Mouse (Mus musculus) bone marrow macrophage, adult 2 months (primary cell): ENCODE results near the gene Pacrg. TPM values are rescaled to one million over a fixed set of nuclear protein-coding genes. Genes with fewer than 3 reads are reported as not detected.
A peak's percentile ranks its signal among the peaks of the same experiment; 100 is the strongest.

Source experiments
- H3K27ac ChIP-seq: 2 replicates; pipeline ENCODE4 v1.5.1; 2012; ENCODE audit warnings: low read depth, low read length; ENCODE audit not compliant: insufficient read depth
- H3K4me1 ChIP-seq: 2 replicates; pipeline ENCODE4 v1.6.1; 2012; ENCODE audit warnings: low read length; ENCODE audit not compliant: control insufficient read depth, insufficient read depth
- H3K4me3 ChIP-seq: 2 replicates; pipeline ENCODE4 v1.5.1; 2012; ENCODE audit warnings: mild to moderate bottlenecking, low read length, moderate library complexity; ENCODE audit not compliant: insufficient read depth
- CTCF ChIP-seq: IDR thresholded peaks from 2 replicates; pipeline ENCODE4 v1.5.1; 2012; ENCODE audit warnings: low read depth, mild to moderate bottlenecking, low read length, moderate library complexity
- POLR2A ChIP-seq: IDR thresholded peaks from 2 replicates; pipeline ENCODE4 v1.6.1; 2012; ENCODE audit warnings: mild to moderate bottlenecking, low read depth, low read length, borderline replicate concordance
- polyA plus RNA-seq: library from polyadenylated mRNA; stranded (reverse); fragments of >200 nt; gene quantifications from 2 replicates; pipeline ENCODE4 v1.2.4, GENCODE M21; 2012; ENCODE audit not compliant: missing spikeins, insufficient read depth, insufficient read length

The Pacrg gene
- polyA plus RNA-seq, 1 experiment: 3.2 TPM

DNA sequence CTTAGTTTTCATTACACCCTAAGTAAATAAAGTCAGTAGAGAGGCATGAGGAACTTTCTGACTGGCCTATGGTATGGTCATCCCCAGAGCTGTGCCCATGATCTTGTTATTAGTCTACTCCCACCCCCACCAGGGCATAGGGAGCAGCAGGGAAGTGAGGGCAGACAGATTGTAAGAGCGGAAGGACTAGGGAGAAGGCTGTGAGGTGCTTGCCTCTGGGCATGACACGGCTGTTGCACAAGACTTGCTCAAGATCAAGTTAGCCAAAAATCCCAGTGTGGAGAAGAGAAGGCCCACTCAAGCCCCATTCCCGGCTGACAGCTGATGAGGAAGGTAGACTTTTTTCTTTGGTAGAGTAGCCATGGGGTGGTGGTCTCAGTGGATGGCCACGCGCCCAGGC, 82.7 kb downstream of the Pacrg start:
- peaks cover 13% of the 10 kb centered on the region for H3K4me1 ChIP-seq
- TF ChIP-seq POLR2A (no peak), CTCF (no peak)
- H3K4me3 ChIP-seq: no peak overlapping the region
- no peak overlapping the region for H3K27ac ChIP-seq

DNA sequence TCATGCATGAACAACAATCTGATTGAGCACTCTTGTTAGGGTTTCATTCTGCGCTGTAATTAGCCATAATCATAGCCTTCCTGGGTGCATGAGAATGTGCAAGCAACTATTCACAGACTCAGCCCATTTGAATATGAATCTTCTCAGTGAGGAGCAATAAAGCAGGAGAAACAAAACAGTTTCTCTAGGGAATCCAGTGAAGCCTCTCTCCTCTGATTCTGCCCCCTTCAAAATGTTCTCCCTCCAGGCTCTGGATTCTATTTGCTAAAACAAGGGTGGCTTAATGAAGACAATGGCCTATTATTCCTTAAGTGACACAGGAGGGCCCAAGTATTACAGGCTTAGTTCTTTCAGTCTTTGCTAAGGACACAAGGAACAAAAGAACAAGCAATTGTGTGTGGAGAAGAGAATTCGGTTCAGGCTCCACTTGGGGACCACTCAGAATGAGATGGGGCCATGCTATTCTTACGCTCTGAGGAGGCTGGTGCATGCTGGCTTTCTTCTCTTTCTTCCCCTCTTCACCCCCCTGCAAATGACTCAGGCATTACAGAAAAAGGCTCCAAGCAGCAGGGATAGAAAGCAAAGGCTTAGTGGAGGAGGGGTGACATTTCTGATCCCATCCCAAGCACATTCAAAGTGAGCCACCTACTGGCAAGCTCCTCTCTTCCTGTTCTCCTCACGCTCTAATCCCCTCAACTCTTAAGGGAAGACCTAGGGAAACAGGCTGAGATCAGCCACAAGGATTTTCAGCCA, 95.2 kb downstream of the Pacrg start:
- H3K27ac ChIP-seq: peak overlapping the region; percentile 56
- peaks cover 44% of the 10 kb centered on the region for H3K4me1 ChIP-seq
- TF ChIP-seq POLR2A (no peak), CTCF (0 out of 2 replicates have a peak, but pooled peaks have one; percentile 33)
- no peak overlapping the region for H3K4me3 ChIP-seq

DNA sequence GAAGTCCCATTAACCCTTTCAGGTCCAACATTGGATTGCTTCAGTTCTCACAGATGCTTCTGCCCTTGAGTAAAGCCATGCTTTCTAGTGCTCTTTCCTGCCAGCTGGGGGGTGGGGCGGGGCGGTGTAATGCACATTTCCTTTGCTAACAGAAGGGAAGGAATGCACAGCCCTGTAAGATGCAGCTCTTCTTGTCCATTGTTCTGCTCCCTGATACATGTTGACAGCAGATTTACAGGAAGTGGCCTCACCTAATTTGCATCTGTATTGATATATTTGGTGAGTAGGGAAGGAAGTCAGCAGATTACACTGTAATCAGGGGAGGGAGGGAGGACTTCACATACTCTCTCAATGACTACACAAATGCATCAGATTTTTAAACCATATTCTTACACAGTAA, 100.0 kb downstream of the Pacrg start:
- Histone ChIP-seq H3K4me3 (no peak overlapping the region), H3K27ac (peak overlapping the region; percentile 87), H3K4me1 (peaks cover 56% of the 10 kb centered on the region)
- TF ChIP-seq CTCF: no peak
- TF ChIP-seq POLR2A: no peak

DNA sequence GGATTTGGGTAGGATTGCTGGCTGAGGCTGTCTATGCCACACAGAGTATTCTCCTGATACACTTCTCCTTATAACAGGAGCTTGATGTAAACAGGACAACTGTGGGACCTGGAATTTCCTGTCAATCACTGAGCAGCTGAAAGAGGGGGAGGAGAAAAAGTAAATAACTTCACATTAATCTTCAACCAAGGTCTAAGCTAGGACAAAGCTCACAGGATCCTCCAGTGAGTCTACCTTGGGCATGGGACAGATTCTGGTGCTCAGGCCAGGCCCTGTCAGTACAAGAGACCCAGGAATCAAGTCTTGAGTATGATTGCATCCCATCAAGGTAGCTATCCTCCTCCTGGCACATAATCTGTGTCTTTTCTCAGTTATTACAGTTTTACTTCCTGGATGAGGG, 102.1 kb downstream of the Pacrg start:
- Histone ChIP-seq H3K4me1 (peaks cover 40% of the 10 kb centered on the region), H3K27ac (no peak overlapping the region), H3K4me3 (no peak overlapping the region)
- TF ChIP-seq CTCF (no peak), POLR2A (no peak)

DNA sequence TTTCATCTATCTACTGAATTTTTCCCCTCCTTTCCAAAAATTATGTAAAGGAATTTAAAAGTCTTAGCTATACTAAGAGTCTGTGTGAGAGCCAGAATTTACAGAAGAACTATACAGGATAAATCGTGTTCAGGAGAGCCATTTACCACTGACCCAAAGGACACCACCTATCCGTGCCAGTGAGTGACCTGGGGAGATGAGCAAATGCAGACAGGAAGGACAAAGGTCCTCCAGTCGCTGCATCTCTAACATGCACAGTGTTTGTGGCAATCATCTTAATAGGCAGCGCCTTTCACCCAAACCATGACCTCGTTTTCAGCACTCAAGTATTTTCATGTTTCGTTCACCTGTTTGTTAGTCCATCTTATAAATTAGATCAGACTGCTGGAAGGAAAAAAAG, 105.4 kb downstream of the Pacrg start:
- H3K27ac ChIP-seq: no peak overlapping the region
- H3K4me1 ChIP-seq: peaks cover 17% of the 10 kb centered on the region
- TF ChIP-seq CTCF (no peak), POLR2A (no peak)
- H3K4me3 ChIP-seq: no peak overlapping the region

DNA sequence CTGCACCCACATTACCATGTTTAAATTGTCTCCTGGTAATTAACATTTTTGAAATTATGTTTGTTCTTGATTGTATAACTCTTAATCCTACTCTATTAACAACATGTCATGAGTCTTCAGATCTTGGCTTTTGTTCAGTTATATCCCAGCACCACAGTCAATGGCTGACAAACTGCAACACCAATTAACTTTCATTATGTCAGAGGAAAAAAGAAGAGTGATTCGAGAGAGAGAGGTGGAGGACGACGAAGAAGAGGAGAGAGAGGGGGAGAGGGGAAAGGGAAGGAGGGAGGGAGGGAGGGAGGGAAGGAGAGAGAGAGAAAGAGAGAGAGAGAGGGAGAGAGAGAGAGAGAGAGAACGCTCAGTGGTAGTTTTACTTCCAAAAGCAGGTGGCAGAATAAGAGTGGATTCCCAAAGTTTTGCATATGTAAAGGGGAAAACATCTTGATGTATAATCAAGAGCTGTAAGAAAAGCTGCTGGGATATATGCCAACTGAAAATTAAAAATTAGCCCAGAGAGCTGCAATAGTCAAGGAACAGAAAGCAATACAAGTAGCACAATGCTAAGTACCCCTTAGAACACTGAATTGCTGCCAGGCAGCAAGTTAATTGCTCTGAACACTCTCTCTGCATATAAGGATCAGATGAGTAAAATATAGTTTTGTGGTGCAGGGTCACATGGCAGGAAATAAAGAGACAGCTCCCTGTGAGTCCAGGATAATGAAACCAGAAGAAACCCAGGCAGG, 107.6 kb downstream of the Pacrg start:
- peaks cover 8% of the 10 kb centered on the region for H3K4me1 ChIP-seq
- no peak for TF ChIP-seq POLR2A
- TF ChIP-seq CTCF: no peak
- no peak overlapping the region for H3K4me3 ChIP-seq
- no peak overlapping the region for H3K27ac ChIP-seq

DNA sequence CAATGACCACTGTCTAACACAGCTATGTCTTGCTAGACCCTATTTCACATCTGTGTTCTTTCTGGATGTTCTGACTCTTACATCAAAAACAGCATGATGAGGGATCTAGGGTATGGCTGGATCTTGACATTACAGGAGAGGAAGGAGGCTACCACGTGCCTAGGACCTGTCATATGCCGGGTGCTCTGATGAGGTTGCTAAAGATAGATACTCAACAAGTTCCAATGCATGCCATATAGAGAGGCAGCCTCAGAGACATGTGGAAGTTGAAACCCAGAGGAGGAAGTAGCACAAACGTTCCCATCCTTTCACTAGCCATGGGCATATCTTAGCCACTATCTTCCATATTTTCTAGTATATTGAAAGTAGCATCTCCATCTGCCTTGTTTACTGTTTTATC, 115.3 kb downstream of the Pacrg start:
- Histone ChIP-seq H3K4me3 (no peak overlapping the region), H3K27ac (peak overlapping the region; percentile 94), H3K4me1 (peaks cover 48% of the 10 kb centered on the region)
- no peak for TF ChIP-seq POLR2A
- TF ChIP-seq CTCF: no peak

DNA sequence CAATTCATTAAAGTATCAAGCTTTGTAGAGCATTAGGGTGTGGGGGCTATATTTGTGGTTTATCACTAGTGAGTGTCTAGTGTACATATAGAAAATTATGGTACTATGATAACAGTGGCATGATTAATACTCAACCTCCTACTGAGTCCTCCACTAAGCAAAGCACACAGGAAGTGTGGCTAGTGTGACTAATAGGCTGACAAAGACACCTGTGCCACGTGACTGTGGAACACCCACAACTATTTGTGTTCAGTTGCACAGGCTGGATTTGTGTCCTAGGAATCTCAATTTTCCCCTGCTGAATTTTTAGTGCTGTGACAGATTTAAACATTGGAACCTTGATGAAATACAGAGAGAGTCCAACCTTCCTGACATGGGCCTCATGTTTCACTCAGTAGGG, 118.5 kb downstream of the Pacrg start:
- H3K4me1 ChIP-seq: peaks cover 56% of the 10 kb centered on the region
- TF ChIP-seq CTCF (no peak), POLR2A (no peak)
- no peak overlapping the region for H3K4me3 ChIP-seq
- peak overlapping the region; percentile 35; the same call in 1 of the 2 replicates for H3K27ac ChIP-seq

DNA sequence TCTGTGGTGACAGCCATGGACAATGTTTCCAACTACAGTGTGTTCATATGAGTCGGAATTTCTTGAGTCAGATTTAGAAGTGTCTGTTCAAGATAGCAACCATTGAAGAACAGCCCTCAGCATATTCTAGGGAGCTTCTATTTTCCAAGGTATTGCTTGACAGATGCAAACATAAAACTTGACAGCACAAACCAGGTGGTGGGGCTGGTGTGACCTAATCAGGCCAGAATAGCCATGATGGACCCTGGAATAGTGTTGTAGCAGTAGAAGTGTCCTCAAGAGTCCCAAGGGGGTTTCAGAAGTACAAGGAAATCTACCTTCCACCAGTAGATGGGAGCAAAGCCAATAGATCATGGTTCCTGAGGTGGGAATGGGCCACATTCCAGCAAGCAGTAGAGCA, 123.0 kb downstream of the Pacrg start:
- Histone ChIP-seq H3K27ac (no peak overlapping the region), H3K4me1 (peaks cover 25% of the 10 kb centered on the region), H3K4me3 (no peak overlapping the region)
- no peak for TF ChIP-seq POLR2A
- TF ChIP-seq CTCF: no peak

DNA sequence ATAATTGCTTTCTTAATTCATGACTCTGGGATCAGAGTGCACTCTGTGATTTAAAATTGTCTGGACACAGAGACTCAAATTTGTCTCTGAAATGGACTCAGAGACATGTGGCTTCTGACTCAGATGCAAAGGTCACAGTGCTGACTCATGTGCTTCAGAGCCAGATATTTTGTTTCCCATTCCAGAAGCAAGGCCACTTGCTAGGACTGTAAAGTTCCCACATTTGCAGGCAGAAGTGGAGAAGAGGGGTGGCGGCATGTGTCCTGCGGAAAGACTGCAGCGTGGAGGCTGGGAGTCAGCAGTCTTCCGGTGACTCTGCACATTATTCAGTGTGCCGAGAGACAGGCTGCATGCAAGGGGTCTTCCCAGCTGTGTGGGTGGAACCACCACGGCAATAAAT, 137.3 kb downstream of the Pacrg start:
- peak overlapping the region; percentile 98 for H3K27ac ChIP-seq
- peak overlapping the region; percentile 45 for H3K4me3 ChIP-seq
- H3K4me1 ChIP-seq: peaks cover 24% of the 10 kb centered on the region
- TF ChIP-seq POLR2A (no peak), CTCF (no peak)
